Mouse (Mus musculus) MEL (cell line): ENCODE results near the gene Msl1. TPM values are rescaled to one million over a fixed set of nuclear protein-coding genes. Genes with fewer than 3 reads are reported as not detected.

Experiments used
- DNase-seq: peaks from one replicate; pipeline ENCODE4 v3.0.0; 2011; ENCODE audit warnings: low read depth, low spot score
- H3K27ac ChIP-seq: 2 replicates; pipeline ENCODE4 v1.5.1; 2012; ENCODE audit warnings: low read depth, mild to moderate bottlenecking, control low read depth, low read length, moderate library complexity; ENCODE audit not compliant: control insufficient read depth
- H3K27me3 ChIP-seq, 2 experiments: fragments of 150-350 bp in 1 of 2; sonication (generic) in 1 of 2; 2 replicates each; pipeline ENCODE4 v1.6.1; 2012; ENCODE audit warnings: low read length in 2 of 2, mild to moderate bottlenecking in 2 of 2, improper control_type of control experiment in 1 of 2, moderate library complexity in 1 of 2; ENCODE audit not compliant: insufficient read depth in 2 of 2, control insufficient read depth in 1 of 2
- H3K36me3 ChIP-seq, 2 experiments: 2 replicates each; pipeline ENCODE4 v1.6.1; 2012 to 2014; ENCODE audit warnings: low read length in 2 of 2, improper control_type of control experiment in 1 of 2, inconsistent platforms in 1 of 2, mild to moderate bottlenecking in 1 of 2; ENCODE audit not compliant: insufficient read depth in 2 of 2, control insufficient read depth in 1 of 2
- H3K4me1 ChIP-seq, 2 experiments: fragments of 150-350 bp in 1 of 2; sonication (generic) in 1 of 2; 2 replicates each; pipeline ENCODE4 v1.6.1; 2012; ENCODE audit warnings: low read length in 2 of 2, improper control_type of control experiment in 1 of 2, mild to moderate bottlenecking in 1 of 2; ENCODE audit not compliant: insufficient read depth in 2 of 2, control insufficient read depth in 1 of 2
- H3K4me3 ChIP-seq, 2 experiments: fragments of 150-350 bp in 1 of 2; sonication (generic) in 1 of 2; 2 replicates each; pipeline ENCODE4 v1.5.1; 2012; ENCODE audit warnings: low read depth in 2 of 2, low read length in 2 of 2, mild to moderate bottlenecking in 2 of 2, moderate library complexity in 2 of 2, control low read depth in 1 of 2, improper control_type of control experiment in 1 of 2; ENCODE audit not compliant: control insufficient read depth in 1 of 2, insufficient read depth in 1 of 2
- H3K79me2 ChIP-seq: 2 replicates; pipeline ENCODE4 v1.6.1; 2012; ENCODE audit warnings: mild to moderate bottlenecking, low read length, moderate library complexity; ENCODE audit not compliant: control insufficient read depth, poor library complexity, insufficient read depth
- H3K9ac ChIP-seq: 2 replicates; pipeline ENCODE4 v1.6.1; 2012; ENCODE audit warnings: low read depth, mild to moderate bottlenecking, control low read depth, low read length, moderate library complexity; ENCODE audit not compliant: control insufficient read depth, poor library complexity, severe bottlenecking
- H3K9me3 ChIP-seq: fragments of 150-350 bp; sonication (generic); replicated peaks from 2 replicates; pipeline ENCODE4 v1.6.1; 2012; ENCODE audit warnings: mild to moderate bottlenecking, low read length, improper control_type of control experiment, moderate library complexity; ENCODE audit not compliant: insufficient read depth
- BHLHE40 ChIP-seq: IDR thresholded peaks from 2 replicates; pipeline ENCODE4 v1.6.1; 2012; ENCODE audit warnings: low read depth, mild to moderate bottlenecking, inconsistent platforms, low read length, improper control_type of control experiment, borderline replicate concordance
- CHD1 ChIP-seq: IDR thresholded peaks from 2 replicates; pipeline ENCODE4 v1.6.1; 2012; ENCODE audit warnings: low read depth, mild to moderate bottlenecking, inconsistent platforms, low read length, improper control_type of control experiment
- CHD2 ChIP-seq: IDR thresholded peaks from 2 replicates; pipeline ENCODE4 v1.6.1; 2011; ENCODE audit warnings: low read length, improper control_type of control experiment
- CTCF ChIP-seq, 3 experiments: IDR thresholded peaks in 2 of 3; conservative IDR thresholded peaks in 1 of 3; 2 replicates each; pipeline ENCODE4 v1.5.1; 2011 to 2012; ENCODE audit warnings: low read length in 3 of 3, low read depth in 2 of 3, mild to moderate bottlenecking in 2 of 3, improper control_type of control experiment in 1 of 3, inconsistent platforms in 1 of 3, mixed read lengths in 1 of 3, moderate library complexity in 1 of 3; ENCODE audit not compliant: control insufficient read depth in 1 of 3, insufficient read depth in 1 of 3, poor library complexity in 1 of 3, severe bottlenecking in 1 of 3
- ELF1 ChIP-seq: IDR thresholded peaks from 2 replicates; pipeline ENCODE4 v1.6.1; 2014; ENCODE audit warnings: low read depth, mild to moderate bottlenecking, inconsistent platforms, low read length, improper control_type of control experiment, moderate library complexity
- GABPA ChIP-seq: IDR thresholded peaks from 2 replicates; pipeline ENCODE4 v1.6.1; 2012; ENCODE audit warnings: low read depth, mild to moderate bottlenecking, inconsistent platforms, low read length, improper control_type of control experiment, moderate library complexity
- JUND ChIP-seq: IDR thresholded peaks from 2 replicates; pipeline ENCODE4 v1.6.1; 2011; ENCODE audit warnings: low read depth, mild to moderate bottlenecking, improper control_type of control experiment, low read length
- KAT2A ChIP-seq: conservative IDR thresholded peaks from 2 replicates; pipeline ENCODE4 v1.6.1; 2012; ENCODE audit warnings: low read depth, low read length, improper control_type of control experiment, inconsistent platforms
- MEF2A ChIP-seq: IDR thresholded peaks from 2 replicates; pipeline ENCODE4 v1.6.1; 2014; ENCODE audit warnings: low read depth, mild to moderate bottlenecking, inconsistent platforms, low read length, improper control_type of control experiment; ENCODE audit not compliant: poor library complexity, insufficient replicate concordance, severe bottlenecking; ENCODE audit errors: extremely low read depth
- MXI1 ChIP-seq: IDR thresholded peaks from 2 replicates; pipeline ENCODE4 v1.6.1; 2011; ENCODE audit warnings: mild to moderate bottlenecking, low read depth, low read length, improper control_type of control experiment
- MYC ChIP-seq: IDR thresholded peaks from 2 replicates; pipeline ENCODE4 v1.6.1; 2011; ENCODE audit warnings: low read depth, mild to moderate bottlenecking, low read length, improper control_type of control experiment, moderate library complexity
- NELFE ChIP-seq: IDR thresholded peaks from 2 replicates; pipeline ENCODE4 v1.6.1; 2011; ENCODE audit warnings: low read depth, low read length, improper control_type of control experiment
- POLR2A ChIP-seq, 2 experiments: IDR thresholded peaks; 2 replicates each; pipeline ENCODE4 v1.6.1; 2011 to 2012; ENCODE audit warnings: low read length in 2 of 2, mild to moderate bottlenecking in 2 of 2, control low read depth in 1 of 2, improper control_type of control experiment in 1 of 2, low read depth in 1 of 2, moderate library complexity in 1 of 2; ENCODE audit not compliant: control insufficient read depth in 1 of 2, insufficient read depth in 1 of 2, poor library complexity in 1 of 2
- POLR2AphosphoS5 ChIP-seq: IDR thresholded peaks from 2 replicates; pipeline ENCODE4 v1.6.1; 2012; ENCODE audit warnings: low read depth, borderline replicate concordance, mild to moderate bottlenecking, inconsistent platforms, low read length, moderate library complexity, mixed read lengths
- SIN3A ChIP-seq: IDR thresholded peaks from 2 replicates; pipeline ENCODE4 v1.6.1; 2012; ENCODE audit warnings: low read length, improper control_type of control experiment, inconsistent platforms
- SMC3 ChIP-seq: IDR thresholded peaks from 2 replicates; pipeline ENCODE4 v1.6.1; 2011; ENCODE audit warnings: low read depth, low read length, improper control_type of control experiment
- TAL1 ChIP-seq: IDR thresholded peaks from 2 replicates; pipeline ENCODE4 v1.6.1; 2012; ENCODE audit warnings: mild to moderate bottlenecking, inconsistent platforms, low read length, moderate library complexity, mixed read lengths
- TCF12 ChIP-seq: IDR thresholded peaks from 2 replicates; pipeline ENCODE4 v1.6.1; 2014; ENCODE audit warnings: low read depth, mild to moderate bottlenecking, inconsistent platforms, low read length, improper control_type of control experiment, moderate library complexity
- polyA plus RNA-seq, 2 experiments: library from polyadenylated mRNA; stranded (reverse) in 1 of 2; unstranded in 1 of 2; fragments of >175 nt in 1 of 2; fragments of >200 nt in 1 of 2; gene quantifications; 2 replicates each; pipeline versions ENCODE4 v1.2.1 to v1.2.4; 2012; ENCODE audit warnings: low replicate concordance in 2 of 2, low read depth in 1 of 2; ENCODE audit not compliant: insufficient read length in 2 of 2, insufficient read depth in 1 of 2, missing spikeins in 1 of 2
- total RNA-seq: library from RNA; depleted of rRNA; stranded (reverse); fragments of 300-350 nt; gene quantifications from 2 replicates; pipeline ENCODE4 v1.2.3, GENCODE M21; 2012

The Msl1 gene
- total and polyA plus RNA-seq, 3 experiments: 37.1 to 49.4 TPM; not detected in 1

- Histone ChIP-seq H3K4me1 (peaks cover 23 to 43% of the 10 kb centered on the region in 2 experiments), H3K9ac (no peak overlapping the region)
These were observed 31.2 kb upstream of the Msl1 start for GRCm38 (mm10) chr11:98764091-98764490.

GRCm38 (mm10) chr11:98764746-98765145 is 30.6 kb upstream of the Msl1 start:
- no peak for TF ChIP-seq JUND
- no peak for TF ChIP-seq MXI1
- no peak for TF ChIP-seq CHD1
- no peak for TF ChIP-seq NELFE
- TF ChIP-seq TAL1: no peak
- no peak for TF ChIP-seq TCF12
- TF ChIP-seq POLR2A (IDR thresholded peaks at IDR 0.05; ENCODE audit: control insufficient read depth in 1 of 2, insufficient read depth in 1 of 2, low read depth in 1 of 2, low read length in 2 of 2, poor library complexity in 1 of 2): no peak
- TF ChIP-seq SIN3A: no peak
- no peak for TF ChIP-seq MEF2A
- no peak for TF ChIP-seq KAT2A
- no peak for TF ChIP-seq CTCF (IDR thresholded peaks at IDR 0.05 in 2 of 3, conservative IDR thresholded peaks at IDR 0.05 in 1 of 3; ENCODE audit: control insufficient read depth in 1 of 3, insufficient read depth in 1 of 3, low read depth in 2 of 3, low read length in 3 of 3, poor library complexity in 1 of 3, severe bottlenecking in 1 of 3)
- no peak for TF ChIP-seq CHD2
- TF ChIP-seq BHLHE40: no peak
- TF ChIP-seq POLR2AphosphoS5: no peak
- no peak for TF ChIP-seq MYC
- TF ChIP-seq SMC3: no peak
- peaks cover 0 to 45% of the 10 kb centered on the region in 2 experiments; a peak in 2 of 4 replicates for H3K36me3 ChIP-seq

More at GRCm38 (mm10) chr11:98764091-98764490, 31.2 kb upstream of the Msl1 start:
- peak overlapping the region; percentile 41; the same call in 1 of the 2 replicates for H3K27ac ChIP-seq
- DNase-seq: no peak
- H3K27me3 ChIP-seq: no peaks in the 10 kb centered on the region
- H3K9me3 ChIP-seq: no peaks in the 10 kb centered on the region
- TF ChIP-seq ELF1: no peak
- no peak for TF ChIP-seq BHLHE40
- no peak for TF ChIP-seq GABPA
- TF ChIP-seq, all 39 proteins: peak for 0
- Histone ChIP-seq H3K36me3 (peaks cover 0 to 43% of the 10 kb centered on the region in 2 experiments; a peak in 2 of 4 replicates), H3K4me3 (no peak overlapping the region), H3K79me2 (no peaks in the 10 kb centered on the region; the same call in 1 of the 2 replicates)

More at GRCm38 (mm10) chr11:98764746-98765145, 30.6 kb upstream of the Msl1 start:
- Histone ChIP-seq H3K27ac (no peak overlapping the region), H3K9ac (no peak overlapping the region), H3K4me1 (peaks cover 29 to 49% of the 10 kb centered on the region in 2 experiments), H3K9me3 (no peaks in the 10 kb centered on the region), H3K79me2 (no peaks in the 10 kb centered on the region; the same call in 1 of the 2 replicates), H3K27me3 (no peaks in the 10 kb centered on the region), H3K4me3 (no peak overlapping the region)
- no peak for DNase-seq
